In genomic region chr17:43490371-43490770, GRCm38 (mm10) we compare ENCODE assay signal across 9 mouse cellular contexts. TPM values are rescaled to one million over a fixed set of nuclear protein-coding genes. Genes with fewer than 3 reads are reported as not detected.
DNase-seq lines count a peak whose midpoint lies in the region; TF ChIP-seq lines count a peak whose summit lies in the region.
"Not testable (repeated sequence)": the region's sequence is repeated elsewhere in the genome, so short reads cannot be mapped to it uniquely, and the experiment has no call there.
"Had no signal": no experiment of that assay in that cellular context is flagged by ENCODE, and none has a peak within 500 bp of the region (broad histone marks: within the 10 kb centered on the region; RNA-seq: fewer than 3 reads in every experiment).

No protein-coding gene starts in this region.

- H3K36me3 ChIP-seq in kidney, adult 2 months (ENCODE audit: control insufficient read depth, insufficient read depth, low read length) = not testable (repeated sequence)

- DNase-seq in heart, adult 11 months = peak; percentile 73
- peak; percentile 57 for DNase-seq in kidney, adult 2 months
- DNase-seq in kidney, adult 9 months = peak; percentile 63

- not testable (repeated sequence) for H3K27me3 ChIP-seq in kidney, adult 2 months (replicated peaks; ENCODE audit: control insufficient read depth, insufficient read depth, low read length)

- H3K4me1 ChIP-seq in kidney, adult 2 months (ENCODE audit: control insufficient read depth, insufficient read depth, low read length) = peaks cover 11% of the 10 kb centered on the region; the same call in 1 of the 2 replicates

- TF ChIP-seq CTCF in kidney, adult 2 months (conservative IDR thresholded peaks at IDR 0.05; ENCODE audit: insufficient read depth, insufficient read length, low read depth, low read length) = not testable (repeated sequence)

- H3K27ac ChIP-seq in kidney, adult 2 months (ENCODE audit: insufficient read depth, low read depth, low read length) = not testable (repeated sequence)

- TF ChIP-seq POLR2A in kidney, adult 2 months (IDR thresholded peaks at IDR 0.05; ENCODE audit: low read depth, low read length) = not testable (repeated sequence)

- WGBS in kidney, adult 2 months = 68% methylated on average over 8 of the region's 10 CpGs

- H3K4me3 ChIP-seq in kidney, adult 2 months (ENCODE audit: insufficient read depth, low read depth, low read length) = not testable (repeated sequence)

RNA-seq across cellular contexts. Expression of gene Mep1a, which starts 12.2 kb away (rescaled TPM):
- polyA plus RNA-seq in kidney, adult 2 months (2012; rRNA removed) = 451 and 624 TPM in 2 replicates
- polyA plus RNA-seq: activated CD4-positive, CD25-positive, alpha-beta regulatory T cell, adult 4 months; adrenal gland, adult 2 months; C2C12; CD4-positive, CD25-positive, alpha-beta regulatory T cell, adult 4 months; G1E had no signal

RNA-seq across cellular contexts. Expression of gene Ankrd66, which starts 53.1 kb away (rescaled TPM):
- polyA plus RNA-seq in kidney, adult 2 months (2012; rRNA removed) = not detected in 2 replicates
- polyA plus RNA-seq: activated CD4-positive, CD25-positive, alpha-beta regulatory T cell, adult 4 months; adrenal gland, adult 2 months; CD4-positive, CD25-positive, alpha-beta regulatory T cell, adult 4 months; G1E; Patski had no signal
